Mouse (Mus musculus) megakaryocyte, embryonic 14.5 days (primary cell): ENCODE results near the gene Gnb1. TPM values are rescaled to one million over a fixed set of nuclear protein-coding genes. Genes with fewer than 3 reads are reported as not detected.

ENCODE experiments used
- H3K27me3 ChIP-seq: replicated peaks from 2 replicates; pipeline ENCODE3; 2012; ENCODE audit warnings: inconsistent platforms
- H3K36me3 ChIP-seq: replicated peaks from 2 replicates; pipeline ENCODE3; 2012; ENCODE audit warnings: low read length, inconsistent platforms, mixed read lengths
- H3K4me1 ChIP-seq: 2 replicates; pipeline ENCODE4 v1.6.1; 2012; ENCODE audit warnings: inconsistent platforms
- H3K4me3 ChIP-seq: replicated peaks from 2 replicates; pipeline ENCODE3; 2012; ENCODE audit warnings: moderate library complexity, mild to moderate bottlenecking, inconsistent platforms
- H3K9me3 ChIP-seq: 2 replicates; pipeline ENCODE4 v1.6.1; 2012; ENCODE audit warnings: inconsistent platforms
- FLI1 ChIP-seq: IDR thresholded peaks from 2 replicates; pipeline ENCODE4 v1.6.1; 2012; ENCODE audit warnings: low read length, inconsistent platforms, mixed read lengths
- GATA1 ChIP-seq: IDR thresholded peaks from 3 replicates; pipeline ENCODE4 v1.6.1; 2012; ENCODE audit warnings: mixed read lengths, low read length, inconsistent platforms, borderline replicate concordance
- polyA plus RNA-seq: library from polyadenylated mRNA; stranded (reverse); fragments of >175 nt; gene quantifications from 2 replicates; pipeline ENCODE4 v1.2.3, GENCODE M21; 2012; ENCODE audit warnings: low replicate concordance; ENCODE audit not compliant: insufficient read depth

The Gnb1 gene
- polyA plus RNA-seq, 1 experiment = 39.1 TPM

DNA sequence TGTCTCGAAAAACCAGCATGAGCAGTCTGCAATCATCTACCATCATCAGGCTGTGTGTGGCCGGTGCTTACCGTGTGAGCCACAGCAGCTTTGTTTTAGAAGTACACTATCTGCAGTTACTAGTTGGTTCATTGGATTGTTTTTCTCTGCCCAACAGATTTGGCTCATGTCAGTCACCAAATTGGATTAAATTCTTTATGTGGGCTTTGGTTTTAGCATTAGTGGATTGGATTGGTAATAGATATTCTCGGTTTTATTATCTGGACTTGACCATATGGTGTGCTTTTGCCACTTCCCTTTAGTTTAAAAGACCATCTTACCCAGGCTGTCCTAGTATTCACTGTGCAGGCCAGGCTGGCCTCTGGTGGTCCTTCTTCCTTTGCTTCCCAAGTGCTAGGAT, 3.7 kb downstream of the Gnb1 start:
- H3K4me3 ChIP-seq = no peak overlapping the region
- H3K9me3 ChIP-seq = no peaks in the 10 kb centered on the region
- H3K4me1 ChIP-seq = peaks cover 55% of the 10 kb centered on the region
- TF ChIP-seq FLI1 = no peak
- no peak for TF ChIP-seq GATA1
- peaks cover 16% of the 10 kb centered on the region for H3K36me3 ChIP-seq
- H3K27me3 ChIP-seq = no peaks in the 10 kb centered on the region

DNA sequence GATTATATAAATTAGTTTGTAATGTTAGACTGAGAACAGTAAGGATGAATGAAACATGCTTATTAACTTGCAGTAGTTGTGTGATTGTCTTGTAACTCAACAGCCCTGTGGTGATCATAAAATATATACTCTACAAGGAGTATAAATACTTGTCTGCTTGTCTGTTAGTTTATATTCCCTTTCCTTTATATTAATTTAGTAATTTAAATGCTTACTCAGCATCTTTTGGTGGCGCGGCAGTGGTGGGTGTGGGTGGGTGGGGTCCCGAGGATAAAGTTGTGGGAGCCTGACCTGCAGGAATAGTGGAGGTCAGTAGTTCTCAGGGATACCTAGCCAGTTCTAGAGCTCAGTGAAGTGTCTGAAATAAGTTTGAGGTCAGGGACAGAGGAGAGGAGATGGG, 6.8 kb downstream of the Gnb1 start:
- Histone ChIP-seq H3K4me3 (no peak overlapping the region), H3K4me1 (peaks cover 62% of the 10 kb centered on the region), H3K36me3 (peaks cover 25% of the 10 kb centered on the region), H3K27me3 (no peaks in the 10 kb centered on the region), H3K9me3 (no peaks in the 10 kb centered on the region)
- no peak for TF ChIP-seq FLI1
- TF ChIP-seq GATA1 = no peak

DNA sequence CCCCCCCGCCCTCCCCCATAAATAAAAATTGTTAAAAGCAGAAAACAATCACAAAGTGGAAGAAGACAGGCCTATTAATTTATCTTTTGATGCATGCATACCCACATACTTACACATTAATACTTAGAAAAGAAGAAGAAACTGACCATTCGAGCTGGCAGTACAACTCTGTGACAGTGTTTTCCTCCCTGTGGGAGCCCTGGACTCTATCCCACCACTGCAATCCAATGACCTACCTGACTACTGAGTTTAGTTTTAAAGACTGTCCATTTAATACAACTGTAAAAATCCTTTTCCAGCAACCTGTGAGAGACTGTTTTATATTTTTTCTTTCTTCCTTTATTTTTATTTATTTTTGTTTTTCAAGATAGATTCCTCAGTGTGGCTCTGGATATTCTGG, 10.0 kb downstream of the Gnb1 start:
- Histone ChIP-seq H3K27me3 (no peaks in the 10 kb centered on the region), H3K4me3 (no peak overlapping the region), H3K4me1 (peaks cover 68% of the 10 kb centered on the region), H3K9me3 (no peaks in the 10 kb centered on the region), H3K36me3 (peaks cover 30% of the 10 kb centered on the region)
- TF ChIP-seq GATA1 = no peak
- no peak for TF ChIP-seq FLI1

DNA sequence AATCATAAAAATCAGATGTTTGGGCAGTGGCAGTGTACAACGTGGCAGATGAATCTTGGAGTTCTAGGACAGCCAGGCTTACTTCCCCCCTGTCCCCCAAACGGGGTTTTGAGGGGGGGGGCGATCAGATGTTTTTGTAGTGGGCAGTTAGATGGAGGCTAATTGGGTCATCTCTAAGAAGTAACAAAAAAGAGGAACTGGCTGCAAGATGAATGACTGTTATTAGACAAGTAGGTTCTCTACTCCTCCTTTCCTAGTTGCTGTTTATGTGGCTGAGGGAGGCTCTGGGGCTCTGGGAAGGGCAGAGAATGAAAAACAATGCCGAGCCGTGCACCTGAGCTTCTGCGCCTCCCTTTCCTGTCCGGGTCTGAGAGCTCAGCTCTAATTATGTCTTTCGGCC, 13.9 kb downstream of the Gnb1 start:
- Histone ChIP-seq H3K4me3 (peak overlapping the region; percentile 29), H3K27me3 (no peaks in the 10 kb centered on the region), H3K4me1 (peaks cover 86% of the 10 kb centered on the region), H3K9me3 (no peaks in the 10 kb centered on the region), H3K36me3 (peaks cover 21% of the 10 kb centered on the region)
- TF ChIP-seq FLI1 (no peak), GATA1 (no peak)

GRCm38 (mm10) chr4:155505671-155506295, 14.6 kb downstream of the Gnb1 start:
- Histone ChIP-seq H3K4me3 (no peak overlapping the region), H3K4me1 (peaks cover 87% of the 10 kb centered on the region), H3K36me3 (peaks cover 19% of the 10 kb centered on the region), H3K27me3 (no peaks in the 10 kb centered on the region), H3K9me3 (no peaks in the 10 kb centered on the region)
- TF ChIP-seq FLI1 (no peak), GATA1 (no peak)

DNA sequence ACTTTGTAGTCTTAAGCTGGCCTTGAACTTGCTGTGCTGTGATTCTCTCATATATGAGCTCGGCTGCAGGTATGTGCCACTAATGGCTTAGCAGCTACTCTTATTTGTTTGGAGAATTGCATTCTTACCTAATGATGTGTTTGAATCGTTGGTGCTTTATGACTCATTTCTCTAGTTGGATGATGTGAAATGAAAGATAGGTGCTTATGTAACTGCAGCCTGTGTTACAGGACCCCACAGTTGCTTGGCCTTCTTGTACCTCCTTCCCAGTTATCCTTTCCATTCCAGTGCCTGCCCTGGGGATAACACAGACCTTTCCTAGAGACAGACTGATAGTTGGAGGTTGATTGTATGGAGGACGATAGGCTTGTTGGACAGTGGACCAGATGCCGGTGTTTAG, 17.5 kb downstream of the Gnb1 start:
- TF ChIP-seq GATA1 = no peak
- TF ChIP-seq FLI1 = no peak
- Histone ChIP-seq H3K36me3 (peaks cover 21% of the 10 kb centered on the region), H3K4me3 (no peak overlapping the region), H3K9me3 (no peaks in the 10 kb centered on the region), H3K27me3 (no peaks in the 10 kb centered on the region), H3K4me1 (peaks cover 87% of the 10 kb centered on the region)

- Histone ChIP-seq H3K4me1 (peaks cover 69% of the 10 kb centered on the region), H3K4me3 (no peak overlapping the region)
- TF ChIP-seq GATA1 (no peak), FLI1 (no peak)
Measured at GRCm38 (mm10) chr4:155510981-155511380, 19.8 kb downstream of the Gnb1 start.

DNA sequence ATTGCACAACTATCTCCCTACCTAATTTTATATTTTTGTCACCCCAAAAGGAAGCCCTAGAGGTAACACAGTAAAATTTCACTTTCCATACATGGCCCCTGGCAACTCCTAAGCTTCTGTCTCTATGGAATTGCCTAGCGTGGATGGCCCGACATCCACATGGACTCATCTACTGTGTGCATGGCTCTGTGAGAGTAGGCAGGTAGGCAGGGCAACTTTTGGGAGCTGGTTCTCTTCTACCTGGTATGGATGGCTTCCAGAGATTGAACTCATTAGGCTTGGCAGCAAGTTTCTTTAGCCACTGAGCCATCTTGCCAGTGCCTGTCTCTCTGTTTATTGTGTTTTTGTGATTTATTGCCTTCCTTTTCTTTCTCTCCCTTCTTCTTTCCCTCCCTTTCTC, 23.6 kb downstream of the Gnb1 start:
- no peaks in the 10 kb centered on the region for H3K9me3 ChIP-seq
- TF ChIP-seq GATA1 = no peak
- no peak for TF ChIP-seq FLI1
- peaks cover 40% of the 10 kb centered on the region for H3K36me3 ChIP-seq
- H3K4me3 ChIP-seq = no peak overlapping the region
- no peaks in the 10 kb centered on the region for H3K27me3 ChIP-seq
- peaks cover 38% of the 10 kb centered on the region for H3K4me1 ChIP-seq

More at GRCm38 (mm10) chr4:155510981-155511380, 19.8 kb downstream of the Gnb1 start:
- Histone ChIP-seq H3K36me3 (peaks cover 27% of the 10 kb centered on the region), H3K27me3 (no peaks in the 10 kb centered on the region), H3K9me3 (no peaks in the 10 kb centered on the region)

- H3K9me3 ChIP-seq = no peaks in the 10 kb centered on the region
- no peaks in the 10 kb centered on the region for H3K27me3 ChIP-seq
- H3K36me3 ChIP-seq = peaks cover 48% of the 10 kb centered on the region
- peaks cover 16% of the 10 kb centered on the region for H3K4me1 ChIP-seq
- no peak overlapping the region for H3K4me3 ChIP-seq
- no peak for TF ChIP-seq GATA1
- TF ChIP-seq FLI1 = no peak
Measured at GRCm38 (mm10) chr4:155517948-155518517, 26.9 kb downstream of the Gnb1 start.

DNA sequence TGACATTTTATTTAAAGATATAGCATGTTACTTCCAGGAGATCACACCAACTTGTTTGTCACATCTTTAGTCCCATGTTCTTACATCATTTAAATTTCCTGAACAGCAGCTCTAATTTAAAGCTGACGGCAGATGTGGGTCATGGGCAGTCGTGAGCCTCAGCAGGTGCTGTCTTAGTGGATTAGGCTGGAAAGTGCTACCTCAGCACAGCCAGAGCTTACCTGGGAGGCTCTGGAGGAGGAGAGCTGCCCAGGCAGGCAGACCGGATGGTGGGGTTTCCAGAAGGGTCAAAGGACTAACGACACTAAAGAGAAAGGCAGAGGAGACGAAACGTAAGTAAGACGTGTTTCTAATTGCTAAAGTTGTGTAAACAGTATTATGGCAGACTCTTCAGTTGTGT, 31.2 kb downstream of the Gnb1 start:
- Histone ChIP-seq H3K36me3 (peaks cover 54% of the 10 kb centered on the region), H3K9me3 (no peaks in the 10 kb centered on the region), H3K4me1 (peaks cover 28% of the 10 kb centered on the region), H3K4me3 (no peak overlapping the region), H3K27me3 (no peaks in the 10 kb centered on the region)
- TF ChIP-seq GATA1 = no peak
- no peak for TF ChIP-seq FLI1
